ENCODE assay signal across 12 mouse cellular contexts in the genomic region with DNA sequence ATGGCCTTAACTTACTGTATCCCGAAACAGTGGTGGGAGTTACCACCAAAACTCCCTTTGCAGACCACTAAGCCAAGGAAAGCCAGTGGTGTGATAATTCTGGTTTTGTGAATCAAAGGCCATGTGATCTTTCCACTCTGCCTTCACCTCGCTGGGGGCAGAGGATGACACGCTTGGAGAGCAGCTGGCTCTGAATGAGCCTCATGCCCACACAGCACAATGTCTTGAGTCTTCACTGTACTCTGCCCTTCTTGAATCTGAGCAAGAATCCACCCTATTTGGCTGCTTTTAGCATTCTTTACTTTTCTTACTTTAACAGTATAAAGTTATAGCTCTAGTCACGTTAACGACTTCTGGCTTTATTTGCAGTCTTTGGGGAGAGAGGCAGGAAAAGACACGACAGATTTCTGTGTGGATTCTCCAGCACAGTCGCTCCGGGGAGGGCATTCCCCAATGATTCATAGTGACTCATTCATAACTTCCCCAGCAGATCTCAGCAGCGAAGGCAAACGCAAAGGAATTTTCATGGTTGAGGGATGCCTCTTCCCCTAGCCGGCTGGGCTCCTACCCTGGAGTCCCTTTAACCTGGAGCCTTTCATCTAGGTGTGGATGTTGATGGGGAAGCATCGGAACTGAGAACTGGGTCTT.
A peak's percentile ranks its signal among the peaks of the same experiment; 100 is the strongest.
DNase-seq lines count a peak whose midpoint lies in the region; ATAC-seq and TF ChIP-seq lines count a peak whose summit lies in the region.
"Had no signal": no experiment of that assay in that cellular context is flagged by ENCODE, and none has a peak within 500 bp of the region (broad histone marks: within the 10 kb centered on the region; RNA-seq: fewer than 3 reads in every experiment).

No protein-coding gene starts in this region.

- TF ChIP-seq EP300 in heart, postnatal 0 days (IDR thresholded peaks at IDR 0.05; ENCODE audit: low read depth) = no peak

- H3K79me2 ChIP-seq in C2C12 (ENCODE audit: control insufficient read depth, insufficient read depth) = no peaks in the 10 kb centered on the region

- peak; percentile 37 for DNase-seq in heart, postnatal 0 days (ENCODE audit: low spot score)
- no peak for DNase-seq in heart, embryonic 10.5 days (ENCODE audit: low spot score)
- peak; percentile 35 for DNase-seq in adrenal gland, postnatal 10 days
- DNase-seq in kidney, postnatal 36 days = peak; percentile 66 to 71
- DNase-seq in forebrain, embryonic 11.5 days (ENCODE audit: low spot score) = no peak
- DNase-seq in thymus, postnatal 14 days = no peak
- no peak for DNase-seq in cerebellum, postnatal 14 days
- DNase-seq: midbrain, embryonic 14.5 days had no signal

- no peak for TF ChIP-seq CTCF in heart, postnatal 0 days (IDR thresholded peaks at IDR 0.05; ENCODE audit: low read depth)
- TF ChIP-seq CTCF in C2C12 (IDR thresholded peaks at IDR 0.05; ENCODE audit: control insufficient read depth, insufficient read depth, insufficient read length) = no peak

- H3K4me2 ChIP-seq in heart, postnatal 0 days (ENCODE audit: low read depth, low read length) = no peak overlapping the region
- H3K4me2 ChIP-seq in forebrain, embryonic 11.5 days (ENCODE audit: low read depth, low read length, severe bottlenecking) = no peak overlapping the region
- H3K4me2 ChIP-seq: embryonic facial prominence, embryonic 15.5 days had no signal

- no peaks in the 10 kb centered on the region for H3K79me3 ChIP-seq in C2C12 (ENCODE audit: low read depth)

- 42% methylated on average over 12 of the region's 12 CpGs for WGBS in heart, postnatal 0 days
- 61% methylated on average over 12 of the region's 12 CpGs for WGBS in heart, embryonic 10.5 days
- 85% methylated on average over 12 of the region's 12 CpGs for WGBS in forebrain, embryonic 11.5 days

- no peaks in the 10 kb centered on the region for H3K36me3 ChIP-seq in heart, postnatal 0 days (replicated peaks; ENCODE audit: control insufficient read depth, insufficient read depth, low read length)
- no peaks in the 10 kb centered on the region for H3K36me3 ChIP-seq in heart, embryonic 10.5 days
- no peaks in the 10 kb centered on the region for H3K36me3 ChIP-seq in C2C12 (ENCODE audit: control insufficient read depth, insufficient read depth)
- H3K36me3 ChIP-seq in forebrain, embryonic 11.5 days (ENCODE audit: control insufficient read depth, insufficient read depth, low read length) = no peaks in the 10 kb centered on the region
- H3K36me3 ChIP-seq: embryonic facial prominence, embryonic 15.5 days; G1E had no signal

- H3K9ac ChIP-seq in heart, postnatal 0 days (replicated peaks; ENCODE audit: low read depth, low read length) = no peak overlapping the region
- no peak overlapping the region for H3K9ac ChIP-seq in forebrain, embryonic 11.5 days (ENCODE audit: low read length)
- H3K9ac ChIP-seq: embryonic facial prominence, embryonic 15.5 days had no signal

- H3ac ChIP-seq in C2C12 (ENCODE audit: control insufficient read depth, insufficient read length, low read depth) = no peak overlapping the region

- no peaks in the 10 kb centered on the region for H3K9me3 ChIP-seq in heart, postnatal 0 days (replicated peaks; ENCODE audit: control insufficient read depth, low read length)
- H3K9me3 ChIP-seq in heart, embryonic 10.5 days = no peaks in the 10 kb centered on the region
- no peaks in the 10 kb centered on the region for H3K9me3 ChIP-seq in forebrain, embryonic 11.5 days (ENCODE audit: control insufficient read depth, low read length)
- H3K9me3 ChIP-seq: embryonic facial prominence, embryonic 15.5 days had no signal

- H3K4me3 ChIP-seq in heart, postnatal 0 days (ENCODE audit: low read depth, low read length) = no peak overlapping the region
- H3K4me3 ChIP-seq in heart, embryonic 10.5 days = no peak overlapping the region
- H3K4me3 ChIP-seq in C2C12 (ENCODE audit: insufficient read depth, poor library complexity, severe bottlenecking) = no peak overlapping the region
- H3K4me3 ChIP-seq in forebrain, embryonic 11.5 days (ENCODE audit: low read depth, low read length) = no peak overlapping the region
- H3K4me3 ChIP-seq: embryonic facial prominence, embryonic 15.5 days had no signal

- H3K4me1 ChIP-seq in heart, postnatal 0 days (ENCODE audit: control insufficient read depth, insufficient read depth) = peaks cover 9% of the 10 kb centered on the region
- H3K4me1 ChIP-seq in heart, embryonic 10.5 days = peaks cover 16% of the 10 kb centered on the region
- no peaks in the 10 kb centered on the region for H3K4me1 ChIP-seq in forebrain, embryonic 11.5 days (replicated peaks; ENCODE audit: control insufficient read depth, insufficient read depth, low read length)

- no peak overlapping the region for H3K27ac ChIP-seq in heart, postnatal 0 days (ENCODE audit: low read depth)
- no peak overlapping the region for H3K27ac ChIP-seq in heart, embryonic 10.5 days
- H3K27ac ChIP-seq in forebrain, embryonic 11.5 days (ENCODE audit: low read depth, low read length) = no peak overlapping the region
- H3K27ac ChIP-seq: embryonic facial prominence, embryonic 15.5 days had no signal

- no peak for ATAC-seq in heart, postnatal 0 days (ENCODE audit: insufficient read depth, low read depth)
- ATAC-seq in forebrain, embryonic 11.5 days (replicated peaks; ENCODE audit: low FRiP score) = no peak
- ATAC-seq: intestine, embryonic 16.5 days had no signal

- no peaks in the 10 kb centered on the region for H3K27me3 ChIP-seq in heart, postnatal 0 days (ENCODE audit: control insufficient read depth, insufficient read depth, low read length)
- H3K27me3 ChIP-seq in heart, embryonic 10.5 days (ENCODE audit: insufficient read depth, poor library complexity, severe bottlenecking) = no peaks in the 10 kb centered on the region
- no peaks in the 10 kb centered on the region for H3K27me3 ChIP-seq in C2C12 (ENCODE audit: control insufficient read depth, insufficient read depth, insufficient read length)
- H3K27me3 ChIP-seq in forebrain, embryonic 11.5 days (ENCODE audit: control insufficient read depth, insufficient read depth, low read length) = no peaks in the 10 kb centered on the region
- H3K27me3 ChIP-seq: embryonic facial prominence, embryonic 15.5 days had no signal

TF ChIP-seq in C2C12, 6 proteins besides CTCF, POLR2A, EP300 and RAD21:
- TF ChIP-seq MYOD1 (IDR thresholded peaks at IDR 0.05; ENCODE audit: control insufficient read depth, insufficient read length, low read depth) = peak; percentile 18
- peak; percentile 77 for TF ChIP-seq USF1 (IDR thresholded peaks at IDR 0.05; ENCODE audit: low read depth)
- TF ChIP-seq FOSL1 (IDR thresholded peaks at IDR 0.05; ENCODE audit: insufficient read depth, low read length, poor library complexity, severe bottlenecking) = peak; percentile 90
- TF ChIP-seq MAX (IDR thresholded peaks at IDR 0.05) = no peak
- no peak for TF ChIP-seq MYOG (IDR thresholded peaks at IDR 0.05; ENCODE audit: control insufficient read depth, extremely low read depth, insufficient read length)
- no peak for TF ChIP-seq CEBPB (IDR thresholded peaks at IDR 0.05; ENCODE audit: low read depth)
TF ChIP-seq in C2C12: peak in this region for 3.

Comparison
In these comparisons a context has a peak if more than half of its experiments do, and no peak if none do; other contexts are left out.
1. DNase-seq: peak in heart, postnatal 0 days (single experiment), adrenal gland, postnatal 10 days (single experiment) and kidney, postnatal 36 days (2 of 2); none in heart, embryonic 10.5 days (single experiment), forebrain, embryonic 11.5 days (single experiment), thymus, postnatal 14 days (single experiment) and cerebellum, postnatal 14 days (0 of 2).